In the genomic region with DNA sequence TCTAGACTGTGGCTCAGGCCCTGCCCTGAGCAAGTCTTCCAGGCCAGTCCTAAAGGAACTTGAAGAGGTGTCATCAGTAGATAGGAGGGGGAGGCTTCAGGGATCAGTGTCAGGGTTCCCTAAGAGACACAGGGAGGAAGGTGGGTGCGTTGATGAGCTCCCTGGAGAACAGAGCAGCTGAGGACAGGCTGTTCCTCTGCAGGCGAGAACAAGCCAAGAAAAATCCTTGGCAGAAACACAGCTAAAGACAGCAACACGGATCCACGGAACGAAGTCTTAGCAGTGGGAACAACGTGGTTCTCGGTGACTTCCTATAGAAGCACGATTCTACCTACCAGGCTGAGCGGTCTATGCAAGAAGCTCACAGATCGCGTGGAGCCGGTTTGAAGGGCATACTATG, we compare ENCODE assay signal across 17 mouse cellular contexts. TPM values are rescaled to one million over a fixed set of nuclear protein-coding genes. Genes with fewer than 3 reads are reported as not detected.
DNase-seq lines count a peak whose midpoint lies in the region; ATAC-seq and TF ChIP-seq lines count a peak whose summit lies in the region.
"Had no signal": no experiment of that assay in that cellular context is flagged by ENCODE, and none has a peak within 500 bp of the region (broad histone marks: within the 10 kb centered on the region; RNA-seq: fewer than 3 reads in every experiment).

No protein-coding gene starts in this region.

- H3K27ac ChIP-seq in intestine, postnatal 0 days (ENCODE audit: low read depth, low read length) = no peak overlapping the region
- no peak overlapping the region for H3K27ac ChIP-seq in intestine, embryonic 15.5 days
- H3K27ac ChIP-seq: limb, embryonic 10.5 days; midbrain, embryonic 12.5 days; neural tube, embryonic 12.5 days had no signal

- H3K9me3 ChIP-seq in intestine, postnatal 0 days (ENCODE audit: control insufficient read depth) = no peaks in the 10 kb centered on the region
- H3K9me3 ChIP-seq in intestine, embryonic 15.5 days = no peaks in the 10 kb centered on the region
- H3K9me3 ChIP-seq: limb, embryonic 10.5 days; midbrain, embryonic 12.5 days; neural tube, embryonic 12.5 days had no signal

- no peaks in the 10 kb centered on the region for H3K4me1 ChIP-seq in intestine, postnatal 0 days (replicated peaks; ENCODE audit: control insufficient read depth, insufficient read depth, low read length)
- peaks cover 33% of the 10 kb centered on the region for H3K4me1 ChIP-seq in intestine, embryonic 15.5 days (replicated peaks)

- H3K36me3 ChIP-seq in intestine, postnatal 0 days (ENCODE audit: control insufficient read depth, insufficient read depth) = no peaks in the 10 kb centered on the region
- H3K36me3 ChIP-seq in intestine, embryonic 15.5 days = no peaks in the 10 kb centered on the region
- H3K36me3 ChIP-seq: limb, embryonic 10.5 days; midbrain, embryonic 12.5 days; neural tube, embryonic 12.5 days had no signal

- peak; percentile 10; the same call in 1 of the 2 replicates for ATAC-seq in intestine, postnatal 0 days
- no peak for ATAC-seq in intestine, embryonic 15.5 days
- ATAC-seq: forebrain, embryonic 16.5 days had no signal

- TF ChIP-seq CTCF in intestine, postnatal 0 days (IDR thresholded peaks at IDR 0.05; ENCODE audit: low read depth) = no peak
- TF ChIP-seq CTCF in brain, embryonic 14.5 days (IDR thresholded peaks at IDR 0.05; ENCODE audit: borderline replicate concordance, extremely low read depth, insufficient read depth, insufficient read length) = no peak

- no peak overlapping the region for H3K4me2 ChIP-seq in intestine, postnatal 0 days (replicated peaks; ENCODE audit: low read depth)
- no peak overlapping the region for H3K4me2 ChIP-seq in intestine, embryonic 15.5 days (replicated peaks)
- H3K4me2 ChIP-seq: midbrain, embryonic 12.5 days; neural tube, embryonic 12.5 days had no signal

- peak; percentile 36 for DNase-seq in brain, embryonic 14.5 days (ENCODE audit: low read depth)
- peak; percentile 31 to 43 for DNase-seq in heart, postnatal 36 days
- peak; percentile 60 for DNase-seq in right cerebral cortex, postnatal 25 days
- no peak for DNase-seq in MN1 (ENCODE audit: low spot score)
- DNase-seq in cerebellum, adult 9-11 months = no peak
- DNase-seq in adrenal gland, adult 18-20 months (ENCODE audit: low spot score in 2 of 2) = no peak
- DNase-seq: adrenal gland, postnatal 14 days; cerebellum, adult 8-10 months; kidney, adult 8-10 months; lung, adult 2 months; thymus, postnatal 25 days had no signal

- H3K4me3 ChIP-seq in intestine, postnatal 0 days (ENCODE audit: low read depth, low read length) = no peak overlapping the region
- no peak overlapping the region for H3K4me3 ChIP-seq in intestine, embryonic 15.5 days (replicated peaks)
- H3K4me3 ChIP-seq: limb, embryonic 10.5 days; midbrain, embryonic 12.5 days; neural tube, embryonic 12.5 days had no signal

- intact Hi-C loops in heart, postnatal 36 days (cut with DNase I) = loop anchor here (2.0 kb wide), 1 partner anchor 44 kb away; a partner anchor contains a TSS

- no peak for TF ChIP-seq POLR2A in brain, embryonic 14.5 days (IDR thresholded peaks at IDR 0.05; ENCODE audit: borderline replicate concordance, extremely low read depth, insufficient read depth, insufficient read length, poor library complexity, severe bottlenecking)

- no peak overlapping the region for H3K9ac ChIP-seq in intestine, postnatal 0 days (ENCODE audit: low read depth, low read length)
- H3K9ac ChIP-seq in intestine, embryonic 15.5 days = no peak overlapping the region
- H3K9ac ChIP-seq: midbrain, embryonic 12.5 days; neural tube, embryonic 12.5 days had no signal

- WGBS in intestine, postnatal 0 days = 75% methylated on average over 12 of the region's 12 CpGs
- 71% methylated on average over 12 of the region's 12 CpGs for WGBS in intestine, embryonic 15.5 days

- H3K27me3 ChIP-seq in intestine, postnatal 0 days (replicated peaks; ENCODE audit: control insufficient read depth, insufficient read depth, low read length) = no peaks in the 10 kb centered on the region
- H3K27me3 ChIP-seq in intestine, embryonic 15.5 days (replicated peaks) = no peaks in the 10 kb centered on the region
- H3K27me3 ChIP-seq: midbrain, embryonic 12.5 days had no signal

RNA-seq across cellular contexts. Expression of a gene that starts 44.6 kb away (rescaled TPM):
- 4.9 and 6.0 TPM in 2 replicates for polyA plus RNA-seq in intestine, postnatal 0 days (2015; fragmentation: Nextera tagmentation; extraction: Ambion mirVana)
- 7.4 TPM in 2 replicates for polyA plus RNA-seq in intestine, embryonic 15.5 days (2015; fragmentation: Nextera tagmentation; extraction: Ambion mirVana)
- 59.9 and 142 TPM in 2 replicates for polyA plus RNA-seq in brain, embryonic 14.5 days (2012; rRNA removed)
- total RNA-seq in heart, postnatal 36 days (2021) = 10 to 100 TPM; 52.1 to 87.0 TPM
- total RNA-seq in adrenal gland, adult 18-20 months (2021) = 10 to 100 TPM in 1 of 2 experiments, 1 to 10 TPM in 1; 8.1 to 12.1 TPM

Comparison
In these comparisons a context has a peak if more than half of its experiments do, and no peak if none do; other contexts are left out.
1. DNase-seq: peak in brain, embryonic 14.5 days (single experiment), heart, postnatal 36 days (2 of 2) and right cerebral cortex, postnatal 25 days (single experiment); none in MN1 (single experiment), cerebellum, adult 9-11 months (single experiment) and adrenal gland, adult 18-20 months (0 of 2).